Mouse (Mus musculus) bone marrow, adult 2 months (tissue): ENCODE data around the gene Actc1.

Source experiments
- CTCF ChIP-seq: fragments of 200-500 bp; IDR thresholded peaks from 2 replicates; pipeline ENCODE4 v1.5.1; 2011; ENCODE audit warnings: low read length, control low read depth; ENCODE audit not compliant: control insufficient read depth, insufficient read depth
- POLR2A ChIP-seq: fragments of 200-500 bp; IDR thresholded peaks from 2 replicates; pipeline ENCODE4 v1.6.1; 2011; ENCODE audit warnings: low read depth, mild to moderate bottlenecking, control low read depth, low read length, borderline replicate concordance; ENCODE audit not compliant: control insufficient read depth

DNA sequence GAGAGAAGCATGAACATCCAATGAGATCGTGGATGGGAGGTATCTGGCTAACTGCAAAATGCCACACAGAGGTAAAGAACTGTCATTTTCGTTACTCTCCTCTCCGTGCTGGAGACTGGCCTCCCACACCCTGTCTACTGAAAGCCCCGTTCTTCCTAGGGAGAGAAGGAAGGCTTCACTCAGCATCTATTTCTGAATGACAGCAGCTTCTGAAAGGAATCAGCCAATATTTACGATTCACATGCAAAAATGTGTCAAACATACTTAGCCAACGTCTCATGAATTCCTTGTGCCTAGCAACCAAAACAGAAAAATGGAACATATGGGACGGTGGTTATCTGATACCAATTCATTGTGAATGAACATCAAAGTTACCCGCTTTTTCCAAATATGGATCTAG lies 55.9 kb downstream of the Actc1 start:
- TF ChIP-seq CTCF (no peak), POLR2A (no peak)
